Mouse (Mus musculus) Muller cell, postnatal 12 days (primary cell): ENCODE results near the gene Sspn.

Experiments
- DNase-seq: peaks from one replicate; pipeline ENCODE4 v3.0.0-alpha.2; 2015; ENCODE audit errors: inconsistent ontology term

Gene Sspn

GRCm38 (mm10) chr6:145934001-145934696, 2.7 kb downstream of the Sspn start:
- DNase-seq = peak; percentile 93

- no peak for DNase-seq
Observed at GRCm38 (mm10) chr6:145934697-145935240, 3.3 kb downstream of the Sspn start.

GRCm38 (mm10) chr6:145935912-145936311, 4.5 kb downstream of the Sspn start:
- no peak for DNase-seq

GRCm38 (mm10) chr6:145936511-145936910, 5.1 kb downstream of the Sspn start:
- no peak for DNase-seq

GRCm38 (mm10) chr6:145940852-145941251, 9.4 kb downstream of the Sspn start:
- DNase-seq = no peak

GRCm38 (mm10) chr6:145942263-145942966, 11.0 kb downstream of the Sspn start:
- no peak for DNase-seq

GRCm38 (mm10) chr6:145943414-145943813, 12.0 kb downstream of the Sspn start:
- no peak for DNase-seq

- DNase-seq = no peak
Observed at GRCm38 (mm10) chr6:145945700-145946344, 14.4 kb downstream of the Sspn start.

GRCm38 (mm10) chr6:145949049-145949448, 17.6 kb downstream of the Sspn start:
- no peak for DNase-seq

GRCm38 (mm10) chr6:145950626-145951025, 19.2 kb downstream of the Sspn start:
- peak; percentile 76 for DNase-seq

- no peak for DNase-seq
Observed at GRCm38 (mm10) chr6:145952594-145952993, 21.2 kb downstream of the Sspn start.

GRCm38 (mm10) chr6:145953121-145953896, 21.9 kb downstream of the Sspn start:
- DNase-seq = no peak

- DNase-seq = no peak
Observed at GRCm38 (mm10) chr6:145957427-145957965, 26.1 kb downstream of the Sspn start.

GRCm38 (mm10) chr6:145958070-145958469, 26.6 kb downstream of the Sspn start:
- DNase-seq = no peak

- DNase-seq = no peak
Observed at GRCm38 (mm10) chr6:145961047-145961446, 29.6 kb downstream of the Sspn start.

- DNase-seq = no peak
Observed at GRCm38 (mm10) chr6:145963966-145964365, 32.5 kb downstream of the Sspn start.

- no peak for DNase-seq
Observed at GRCm38 (mm10) chr6:145967693-145968092, 36.3 kb downstream of the Sspn start.

- DNase-seq = peak; percentile 90
Observed at GRCm38 (mm10) chr6:145968301-145968818, 36.9 kb downstream of the Sspn start.

- DNase-seq = peak; percentile 68
Observed at GRCm38 (mm10) chr6:145968821-145969220, 37.4 kb downstream of the Sspn start.

- DNase-seq = no peak
Observed at GRCm38 (mm10) chr6:145969572-145969971, 38.1 kb downstream of the Sspn start.

GRCm38 (mm10) chr6:145972107-145972506, 40.7 kb downstream of the Sspn start:
- no peak for DNase-seq
